Mouse (Mus musculus): ENCODE data around the gene Plac1. TPM values are rescaled to one million over a fixed set of nuclear protein-coding genes. Genes with fewer than 3 reads are reported as not detected.
"Not testable (repeated sequence)": the region's sequence is repeated elsewhere in the genome, so short reads cannot be mapped to it uniquely, and the experiment has no call there.

Plac1 gene
- total RNA-seq, 2 experiments from 2014 or later: 1.1 to 1.4 TPM

DNA sequence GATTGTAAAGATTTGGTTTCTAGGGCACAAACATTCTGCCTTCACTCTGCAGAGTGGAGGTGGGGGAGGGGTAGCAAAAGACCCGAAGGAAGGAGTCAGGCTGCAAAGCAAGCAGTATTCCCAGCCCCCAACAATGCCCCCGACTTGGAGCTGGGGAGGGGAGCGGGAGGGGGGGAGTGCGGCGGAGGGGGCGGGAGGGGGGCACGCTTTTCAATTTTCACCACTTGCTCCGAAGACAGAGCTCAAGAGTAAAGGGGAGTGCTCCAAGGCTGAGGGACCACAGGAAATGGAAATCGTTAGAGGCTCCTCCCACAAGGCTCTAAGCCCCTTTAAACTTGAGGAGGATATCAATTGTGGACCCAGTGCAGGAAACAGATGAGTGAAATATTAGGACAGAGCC is 189.6 kb downstream of the Plac1 start:
- DNase-seq (ENCODE audit: low spot score in 2 of 2): no peak

DNA sequence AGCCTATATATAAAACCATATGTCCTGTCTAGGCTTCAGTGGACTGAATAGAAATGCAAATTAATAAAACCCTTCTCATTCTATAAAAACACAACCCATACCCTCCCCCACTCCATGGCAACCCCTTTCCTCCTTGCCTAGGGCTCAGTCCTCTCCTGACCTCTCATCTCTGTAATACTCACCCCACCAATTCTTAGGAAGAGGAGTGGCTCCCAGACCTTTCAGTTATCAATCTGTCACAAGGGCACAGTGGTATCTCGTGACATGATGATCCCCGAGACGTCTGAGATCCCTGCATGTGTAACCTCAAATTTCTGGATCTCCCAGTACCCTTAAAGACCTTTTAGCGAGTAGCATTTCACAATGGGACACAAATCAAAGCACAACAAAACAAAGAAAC is 190.7 kb downstream of the Plac1 start:
- no peak for DNase-seq (ENCODE audit: low spot score in 2 of 2)

GRCm38 (mm10) chrX:53046911-53047310 is 193.0 kb downstream of the Plac1 start:
- DNase-seq (ENCODE audit: low spot score in 2 of 2): no peak

DNA sequence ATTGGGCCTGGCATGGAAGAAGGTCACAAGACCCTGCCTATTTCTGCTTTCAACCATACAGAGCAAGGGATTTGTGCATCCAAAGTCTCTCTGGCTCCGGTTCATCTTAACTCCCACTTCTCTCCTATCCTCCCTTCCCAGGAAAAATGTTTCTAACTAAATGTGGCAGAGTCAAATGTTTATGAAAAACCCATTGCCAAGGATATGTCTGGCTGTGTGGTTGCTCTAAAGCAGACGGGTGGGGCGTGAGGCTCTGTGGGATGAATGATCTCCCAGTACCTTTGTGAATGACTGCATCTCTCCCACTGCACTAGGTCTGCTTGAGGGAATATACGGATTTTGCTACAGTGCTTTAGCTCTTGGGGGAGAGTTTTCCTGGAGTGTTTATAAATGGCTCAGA is 193.9 kb downstream of the Plac1 start:
- no peak for DNase-seq (ENCODE audit: low spot score in 2 of 2)

DNA sequence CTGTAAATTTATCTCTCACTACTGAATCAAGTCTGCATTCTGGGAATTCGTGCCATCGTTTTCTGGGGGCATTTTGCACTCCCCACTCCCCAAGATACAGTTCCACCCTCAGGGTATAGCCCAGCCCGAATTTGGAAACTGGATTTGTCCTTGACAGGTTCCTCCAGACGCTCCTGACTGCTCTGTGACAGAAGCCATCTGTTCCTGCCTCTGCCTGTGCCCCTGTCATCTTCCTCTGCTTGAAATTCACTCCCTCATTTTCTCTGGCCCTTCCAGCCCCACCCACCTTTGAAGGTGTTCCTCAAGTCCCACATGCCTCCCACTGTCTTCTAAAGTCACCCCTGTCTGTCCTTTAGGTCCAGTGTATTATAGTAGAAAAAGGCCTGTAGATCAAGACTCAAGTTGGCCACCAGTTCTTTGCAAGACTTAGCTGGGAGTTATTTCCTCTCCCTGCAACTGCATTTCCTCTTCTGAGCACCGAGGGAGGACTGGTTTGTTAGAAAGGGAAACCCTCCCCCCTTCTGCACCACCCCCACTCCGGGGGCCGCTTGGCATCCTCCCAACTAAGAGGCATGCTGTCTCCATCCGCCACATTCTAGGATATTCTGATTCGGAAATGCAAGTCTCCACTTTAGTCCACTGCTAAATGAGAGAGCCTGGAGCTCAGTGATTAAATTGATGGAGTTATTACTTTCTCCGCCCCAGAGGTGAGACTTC is 194.6 kb downstream of the Plac1 start:
- peak in 1 of 2 experiments; percentile 11 for DNase-seq (ENCODE audit: low spot score in 2 of 2)

- no peak for DNase-seq (ENCODE audit: low spot score in 2 of 2)
Measured at GRCm38 (mm10) chrX:53041006-53041405, 198.9 kb downstream of the Plac1 start.

GRCm38 (mm10) chrX:53040138-53040537 is 199.8 kb downstream of the Plac1 start:
- no peak for DNase-seq (ENCODE audit: low spot score in 2 of 2)

- DNase-seq (ENCODE audit: low spot score in 2 of 2): no peak
Measured at GRCm38 (mm10) chrX:53039651-53040050, 200.3 kb downstream of the Plac1 start.

DNA sequence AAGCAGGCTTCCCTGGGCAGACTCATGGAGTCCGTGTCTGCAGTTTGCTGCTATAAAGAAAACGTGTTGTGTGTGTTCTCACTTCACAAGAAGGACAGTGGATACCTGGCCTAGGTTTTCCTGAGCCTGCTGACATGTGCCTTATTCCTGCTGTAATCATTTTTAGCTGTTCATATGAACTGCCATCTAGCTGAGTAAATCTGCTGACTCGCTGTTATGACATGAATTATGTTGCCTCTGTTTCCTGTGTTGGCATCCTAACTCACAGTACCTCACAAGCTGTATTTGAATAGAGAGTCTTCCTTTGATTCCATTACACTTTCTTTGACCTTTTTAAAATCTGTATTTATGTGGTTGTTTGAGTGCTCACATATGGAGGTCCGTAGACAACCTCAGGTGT is 201.7 kb downstream of the Plac1 start:
- DNase-seq (ENCODE audit: low spot score in 2 of 2): no peak

GRCm38 (mm10) chrX:53029559-53029958 is 210.4 kb downstream of the Plac1 start:
- no peak for DNase-seq (ENCODE audit: low spot score in 2 of 2)

DNA sequence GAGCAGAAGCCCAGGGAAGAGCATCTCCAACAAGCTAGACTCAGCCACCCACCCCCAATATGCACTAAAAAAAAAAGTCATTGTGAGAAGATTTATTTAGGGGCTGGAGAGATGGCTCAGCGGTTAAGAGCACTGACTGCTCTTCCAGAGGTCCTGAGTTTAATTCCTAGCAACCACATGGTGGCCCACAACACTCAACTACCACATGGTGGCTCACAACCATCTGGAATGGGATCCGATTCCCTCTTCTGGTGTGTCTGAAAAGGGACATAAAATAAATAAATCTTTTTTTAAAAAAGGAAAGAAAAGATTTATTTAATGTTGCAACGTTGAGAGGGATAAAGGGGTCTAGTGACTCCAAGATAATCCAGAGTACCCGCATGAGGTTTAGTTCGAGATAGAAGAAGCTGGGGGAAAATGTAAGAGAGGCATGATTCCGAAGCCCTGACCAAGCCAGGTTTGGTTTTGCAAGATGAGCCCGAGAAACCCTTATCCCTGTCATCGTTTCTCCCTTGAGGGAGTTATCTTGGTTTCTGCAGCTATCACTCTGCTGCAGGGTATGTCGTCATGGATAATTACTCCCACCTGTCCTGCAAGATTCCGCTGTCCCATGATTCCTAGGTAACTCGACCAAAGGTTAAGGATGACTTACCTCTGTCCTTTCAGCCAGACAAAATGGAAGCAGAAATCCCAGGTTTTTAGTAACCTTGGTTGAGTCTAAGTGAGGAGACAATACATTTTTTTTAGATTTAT is 214.3 kb downstream of the Plac1 start:
- no peak for DNase-seq (ENCODE audit: low spot score in 2 of 2)

DNA sequence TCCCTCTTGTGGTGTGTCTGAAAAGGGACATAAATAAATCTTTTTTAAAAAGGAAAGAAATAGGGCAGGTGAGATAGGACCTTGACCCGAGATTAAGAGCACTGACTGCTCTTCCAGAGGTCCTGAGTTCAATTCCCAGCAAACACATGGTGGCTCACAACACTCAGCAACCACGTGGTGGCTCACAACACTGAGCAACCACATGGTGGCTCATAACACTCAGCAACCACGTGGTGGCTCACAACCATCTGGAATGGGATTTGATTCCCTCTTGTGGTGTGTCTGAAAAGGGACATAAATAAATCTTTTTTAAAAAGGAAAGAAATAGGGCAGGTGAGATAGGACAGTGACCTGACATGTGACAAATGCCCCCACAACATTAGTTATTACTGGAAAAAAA is 215.6 kb downstream of the Plac1 start:
- not testable (repeated sequence) for DNase-seq (ENCODE audit: low spot score in 2 of 2)

GRCm38 (mm10) chrX:53023021-53023420 is 216.9 kb downstream of the Plac1 start:
- no peak for DNase-seq (ENCODE audit: low spot score in 2 of 2)

Small RNA genes lying within 50 kb of the gene (microRNA-seq; reads per million reads assigned to microRNA genes)
- 24,490 reads per million, percentile 97 among the genes with 10 or more reads in this experiment for gene Mir322
- gene Mir351: 8,776 reads per million, percentile 94 among the genes with 10 or more reads in this experiment
- gene Mir450-1: 93.5 reads per million, percentile 50 among the genes with 10 or more reads in this experiment
- gene Mir450-2: 10.8 reads per million, percentile 27 among the genes with 10 or more reads in this experiment
- 524 reads per million, percentile 68 among the genes with 10 or more reads in this experiment for gene Mir450b
- gene Mir503: 1,728 reads per million, percentile 81 among the genes with 10 or more reads in this experiment
- gene Mir542: 3,365 reads per million, percentile 86 among the genes with 10 or more reads in this experiment

Other genes starting within 250 kb of the Plac1 start
- gene Fam122b, start 29.7 kb upstream of the Plac1 start, total RNA-seq (2021): 10 to 100 TPM; 15.6 to 24.5 TPM
- not detected for gene Fam122c, start 33.3 kb upstream of the Plac1 start, total RNA-seq (2021)
- 10 to 100 TPM; 68.7 to 86.5 TPM for gene Mospd1, start 130.4 kb upstream of the Plac1 start, total RNA-seq (2021)
- not detected for gene Etd, start 194.8 kb upstream of the Plac1 start, total RNA-seq (2021)